Comparison of ENCODE assay signal across 8 mouse cellular contexts in genomic region chr13:60176136-60176775, GRCm38 (mm10). TPM values are rescaled to one million over a fixed set of nuclear protein-coding genes. Genes with fewer than 3 reads are reported as not detected.
A peak's percentile ranks its signal among the peaks of the same experiment; 100 is the strongest.
DNase-seq lines count a peak whose midpoint lies in the region; ATAC-seq lines count a peak whose summit lies in the region.

No protein-coding gene starts in this region.

- no peaks in the 10 kb centered on the region; the same call in 1 of the 2 replicates for H3K27me3 ChIP-seq in kidney, embryonic 15.5 days
- peaks cover 50% of the 10 kb centered on the region for H3K27me3 ChIP-seq in liver, embryonic 11.5 days (replicated peaks; ENCODE audit: control insufficient read depth, insufficient read depth, low read length)
- no peaks in the 10 kb centered on the region for H3K27me3 ChIP-seq in neural tube, embryonic 14.5 days (ENCODE audit: control insufficient read depth, insufficient read depth, low read length)

- H3K4me1 ChIP-seq in kidney, embryonic 15.5 days = peaks cover 37% of the 10 kb centered on the region
- 0 out of 2 replicates have a peak, but pooled peaks cover 3% of the 10 kb centered on the region for H3K4me1 ChIP-seq in liver, embryonic 11.5 days (replicated peaks; ENCODE audit: control insufficient read depth, insufficient read depth, low read length)
- peaks cover 13% of the 10 kb centered on the region; the same call in 1 of the 2 replicates for H3K4me1 ChIP-seq in neural tube, embryonic 14.5 days (ENCODE audit: control insufficient read depth, insufficient read depth, low read length)

- no peaks in the 10 kb centered on the region for H3K9me3 ChIP-seq in kidney, embryonic 15.5 days (replicated peaks)
- H3K9me3 ChIP-seq in liver, embryonic 11.5 days (ENCODE audit: control insufficient read depth, low read length) = no peaks in the 10 kb centered on the region
- H3K9me3 ChIP-seq in neural tube, embryonic 14.5 days (ENCODE audit: control insufficient read depth, low read length) = no peaks in the 10 kb centered on the region

- H3K4me3 ChIP-seq in kidney, embryonic 15.5 days (replicated peaks) = peak overlapping the region; percentile 87
- H3K4me3 ChIP-seq in liver, embryonic 11.5 days (ENCODE audit: low read depth, low read length) = peak overlapping the region; percentile 67
- peak overlapping the region; percentile 75 for H3K4me3 ChIP-seq in neural tube, embryonic 14.5 days (ENCODE audit: low read depth, low read length)

- peak overlapping the region; percentile 96 for H3K9ac ChIP-seq in kidney, embryonic 15.5 days
- peak overlapping the region; percentile 74 for H3K9ac ChIP-seq in liver, embryonic 11.5 days (ENCODE audit: low read depth, low read length)
- H3K9ac ChIP-seq in neural tube, embryonic 14.5 days (replicated peaks; ENCODE audit: low read depth, low read length) = peak overlapping the region; percentile 80

- DNase-seq in layer of hippocampus, adult 11-12 months (ENCODE audit: low spot score) = peak; percentile 57
- DNase-seq in layer of hippocampus, adult 9-10 months (ENCODE audit: low spot score) = no peak
- DNase-seq in embryo, embryonic 11.5 days (ENCODE audit: low read depth, low spot score) = peak; percentile 42
- peak; percentile 11 for DNase-seq in heart, adult 8-10 months (ENCODE audit: low spot score)
- peak; percentile 61 for DNase-seq in liver, embryonic 11.5 days (ENCODE audit: low spot score)
- DNase-seq in yolk sac, embryonic 10.5 days (ENCODE audit: low spot score) = peak; percentile 67

- H3K36me3 ChIP-seq in kidney, embryonic 15.5 days = no peaks in the 10 kb centered on the region
- no peaks in the 10 kb centered on the region for H3K36me3 ChIP-seq in liver, embryonic 11.5 days (ENCODE audit: control insufficient read depth, insufficient read depth, low read length)
- H3K36me3 ChIP-seq in neural tube, embryonic 14.5 days (ENCODE audit: control insufficient read depth, insufficient read depth, low read length) = no peaks in the 10 kb centered on the region

- H3K27ac ChIP-seq in kidney, embryonic 15.5 days = peak overlapping the region; percentile 99
- peak overlapping the region; percentile 90 for H3K27ac ChIP-seq in liver, embryonic 11.5 days (ENCODE audit: low read depth, low read length)
- peak overlapping the region; percentile 91 for H3K27ac ChIP-seq in neural tube, embryonic 14.5 days (ENCODE audit: low read depth, low read length)

- ATAC-seq in kidney, embryonic 15.5 days (replicated peaks; ENCODE audit: low FRiP score) = peak; percentile 9
- peak; percentile 34 for ATAC-seq in liver, embryonic 11.5 days (replicated peaks; ENCODE audit: low FRiP score)
- peak; percentile 78 for ATAC-seq in neural tube, embryonic 14.5 days (ENCODE audit: low read depth)

- H3K4me2 ChIP-seq in kidney, embryonic 15.5 days = peak overlapping the region; percentile 70
- peak overlapping the region; percentile 83 for H3K4me2 ChIP-seq in liver, embryonic 11.5 days
- H3K4me2 ChIP-seq in neural tube, embryonic 14.5 days (ENCODE audit: low read depth, low read length) = peak overlapping the region; percentile 87

- under 1% methylated on average over 81 of the region's 82 CpGs for WGBS in kidney, embryonic 15.5 days
- WGBS in liver, embryonic 11.5 days = under 1% methylated on average over 82 of the region's 82 CpGs
- WGBS in neural tube, embryonic 14.5 days = under 1% methylated on average over 61 of the region's 82 CpGs

RNA-seq across cellular contexts. Expression of gene Gas1, which starts 0.9 kb away (rescaled TPM):
- 10 to 100 TPM; 17.6 to 23.8 (median 21.2) TPM for total RNA-seq in heart, adult 8-10 months (2022)
- polyA plus RNA-seq in kidney, embryonic 15.5 days (2015; fragmentation: Nextera tagmentation; extraction: Ambion mirVana) = 94.2 and 102 TPM in 2 replicates
- polyA plus RNA-seq in liver, embryonic 11.5 days (2014; fragmentation: Nextera tagmentation; extraction: Ambion mirVana) = 27.5 and 29.4 TPM in 2 replicates
- 11.5 and 15.7 TPM in 2 replicates for polyA plus RNA-seq in neural tube, embryonic 14.5 days (2014; fragmentation: Nextera tagmentation; extraction: Ambion mirVana)

Comparison
In these comparisons a context has a peak if more than half of its experiments do, and no peak if none do; other contexts are left out.
1. ATAC-seq: peak in every context shown above with its lines; median percentile 78 in neural tube, embryonic 14.5 days; 34 in liver, embryonic 11.5 days; 9 in kidney, embryonic 15.5 days.